Mouse (Mus musculus) hindbrain, embryonic 10.5 days (tissue): ENCODE measurements around the gene Psmg3. TPM values are rescaled to one million over a fixed set of nuclear protein-coding genes. Genes with fewer than 3 reads are reported as not detected.

Experiments
- DNase-seq: peaks from one replicate; pipeline ENCODE4 v3.0.0-alpha.2; 2017; ENCODE audit warnings: low spot score
- H3K27ac ChIP-seq: fragments of 300-500 bp; sonication (generic); 2 replicates; pipeline ENCODE4 v1.5.1; 2016; ENCODE audit warnings: mild to moderate bottlenecking, moderate library complexity
- H3K27me3 ChIP-seq: fragments of 300-500 bp; sonication (generic); 2 replicates; pipeline ENCODE4 v1.6.1; 2016; ENCODE audit warnings: mild to moderate bottlenecking; ENCODE audit not compliant: poor library complexity, insufficient read depth, severe bottlenecking
- H3K36me3 ChIP-seq: fragments of 300-500 bp; sonication (generic); 2 replicates; pipeline ENCODE4 v1.6.1; 2016; ENCODE audit warnings: mild to moderate bottlenecking, moderate library complexity
- H3K4me1 ChIP-seq: fragments of 300-500 bp; sonication (generic); replicated peaks from 2 replicates; pipeline ENCODE4 v1.6.1; 2016; ENCODE audit warnings: mild to moderate bottlenecking
- H3K4me3 ChIP-seq: fragments of 300-500 bp; sonication (generic); 2 replicates; pipeline ENCODE4 v1.5.1; 2016; ENCODE audit warnings: mild to moderate bottlenecking, moderate library complexity
- H3K9me3 ChIP-seq: fragments of 300-500 bp; sonication (generic); 2 replicates; pipeline ENCODE4 v1.6.1; 2016; ENCODE audit warnings: mild to moderate bottlenecking, moderate library complexity
- WGBS: fragments of 180-500 bp; shearing (Covaris S2); methylation state at CpG from one replicate; pipeline ENCODE4 v1.1.7; 2016; 5-methylcytosine and 5-hydroxymethylcytosine counted together
- polyA plus RNA-seq: library from polyadenylated mRNA; unstranded; fragments of >200 nt; fragmentation: Nextera tagmentation; extraction: Ambion mirVana; gene quantifications from 2 replicates; pipeline ENCODE4 v1.2.1, GENCODE M21; 2016

Gene Psmg3
- polyA plus RNA-seq, 1 experiment from 2014 or later: 97.5 TPM

DNA sequence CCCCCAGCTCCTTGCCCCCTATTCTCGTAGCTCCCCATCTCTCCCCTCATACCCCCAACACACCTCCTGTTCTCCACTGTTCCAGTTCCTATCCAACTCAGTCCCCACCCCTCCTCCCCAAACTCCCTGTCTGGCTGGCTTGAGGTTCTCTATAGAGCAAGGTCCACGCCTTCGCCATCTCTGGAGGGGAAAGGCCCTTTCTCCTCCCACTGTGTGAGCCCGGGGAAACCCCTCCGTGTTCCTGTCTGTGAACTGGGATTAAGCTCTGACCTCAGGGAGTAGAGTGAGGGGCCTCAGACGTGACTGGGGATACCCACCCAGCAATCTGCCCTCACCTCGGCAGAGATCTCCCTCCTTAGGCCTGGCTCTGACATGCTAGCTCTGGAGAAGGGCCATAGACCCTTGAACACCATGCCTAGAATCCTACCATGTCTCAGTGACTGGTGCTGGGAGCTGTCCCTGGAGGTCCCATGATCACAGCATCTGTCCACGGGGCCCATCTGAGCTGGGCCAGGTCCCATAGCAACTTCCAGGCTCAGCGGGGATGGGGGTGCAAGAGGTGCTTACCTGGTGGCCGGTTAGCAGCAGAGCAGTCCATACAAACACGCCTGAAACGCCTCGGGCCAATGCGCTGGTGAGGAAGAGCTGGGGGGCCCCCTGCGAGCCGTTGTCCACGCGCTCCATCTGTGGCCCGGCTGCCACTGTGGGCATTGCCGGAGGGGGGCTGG, 14.1 kb downstream of the Psmg3 start:
- 71% methylated on average over 20 of the region's 20 CpGs for WGBS
- Histone ChIP-seq H3K27me3 (peaks cover 38% of the 10 kb centered on the region), H3K27ac (0 out of 2 replicates have a peak overlapping the region, but pooled peaks have one; percentile 46)

DNA sequence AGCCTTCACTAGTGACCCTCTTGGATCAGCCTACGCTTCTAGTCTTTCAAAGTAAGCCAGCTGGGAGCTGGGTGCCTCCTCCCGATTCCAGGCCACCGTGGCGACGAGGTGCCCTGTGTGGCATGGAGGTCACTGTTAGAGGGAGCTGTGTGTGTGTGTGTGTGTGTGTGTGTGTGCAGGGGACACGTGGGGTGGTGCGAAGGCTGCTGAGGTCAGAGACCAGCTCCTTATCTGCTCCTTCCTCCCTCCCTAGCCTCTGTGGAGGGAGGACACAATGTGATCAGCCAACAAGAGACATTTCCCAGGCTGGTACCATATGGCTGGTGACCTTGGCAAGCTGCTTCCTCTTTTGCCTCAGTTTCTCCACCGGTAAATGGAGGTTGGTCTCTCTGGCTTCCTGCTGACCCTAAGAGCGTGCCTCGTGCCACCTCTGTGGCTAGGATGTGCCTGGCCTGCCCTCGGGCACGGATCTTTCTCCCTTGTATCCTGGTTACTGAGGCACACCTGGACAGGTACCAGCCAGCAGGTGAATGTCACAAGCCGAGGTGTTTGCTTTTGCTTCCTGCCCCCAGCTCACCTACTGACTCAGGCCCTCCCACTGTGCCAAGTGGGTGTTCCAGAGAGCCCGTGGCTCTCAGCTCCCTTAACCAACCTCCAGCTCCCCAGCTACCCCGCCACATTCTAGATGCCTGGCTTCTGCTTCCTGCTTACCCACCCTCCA, 14.8 kb downstream of the Psmg3 start:
- DNase-seq: no peak
- H3K27ac ChIP-seq: no peak overlapping the region
- H3K27me3 ChIP-seq: peaks cover 38% of the 10 kb centered on the region
- H3K4me1 ChIP-seq: peaks cover 13% of the 10 kb centered on the region
- H3K9me3 ChIP-seq: no peaks in the 10 kb centered on the region
- no peaks in the 10 kb centered on the region for H3K36me3 ChIP-seq
- 80% methylated on average over 15 of the region's 15 CpGs for WGBS
- H3K4me3 ChIP-seq: no peak overlapping the region

More for the DNA sequence above, 14.1 kb downstream of the Psmg3 start:
- Histone ChIP-seq H3K9me3 (no peaks in the 10 kb centered on the region), H3K4me3 (no peak overlapping the region), H3K4me1 (peaks cover 13% of the 10 kb centered on the region), H3K36me3 (no peaks in the 10 kb centered on the region)
- no peak for DNase-seq

GRCm38 (mm10) chr5:139809397-139809796, 17.3 kb downstream of the Psmg3 start:
- Histone ChIP-seq H3K27me3 (peaks cover 25% of the 10 kb centered on the region), H3K36me3 (no peaks in the 10 kb centered on the region), H3K4me1 (peaks cover 15% of the 10 kb centered on the region), H3K4me3 (no peak overlapping the region), H3K27ac (no peak overlapping the region), H3K9me3 (no peaks in the 10 kb centered on the region)
- 58% methylated on average over 4 of the region's 4 CpGs for whole genome bisulfite sequencing
- DNase-seq: no peak

DNA sequence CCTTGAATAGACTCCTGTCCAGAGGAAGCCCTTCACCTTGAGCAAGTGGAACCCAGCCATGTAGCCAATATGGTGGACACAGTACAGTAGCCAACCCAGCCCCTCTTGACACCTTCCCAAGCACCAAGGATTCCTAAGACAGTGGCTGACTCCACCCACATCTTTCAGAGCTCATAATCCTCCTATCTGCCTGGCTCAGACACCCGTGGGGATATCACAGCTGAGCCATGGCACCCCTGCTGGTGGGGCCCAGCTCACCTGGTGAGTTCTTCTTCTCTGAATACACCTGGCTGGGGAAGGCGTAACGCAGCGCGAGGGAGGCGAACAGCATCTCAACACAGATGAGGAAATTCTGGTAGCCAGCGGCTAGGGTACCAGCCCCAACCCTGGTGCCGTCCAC, 20.8 kb downstream of the Psmg3 start:
- Histone ChIP-seq H3K4me3 (no peak overlapping the region), H3K4me1 (peaks cover 15% of the 10 kb centered on the region), H3K36me3 (peaks cover 9% of the 10 kb centered on the region), H3K9me3 (no peaks in the 10 kb centered on the region), H3K27me3 (peaks cover 6% of the 10 kb centered on the region), H3K27ac (peak overlapping the region; percentile 53; the same call in 1 of the 2 replicates)
- WGBS: 92% methylated on average over 8 of the region's 8 CpGs
- DNase-seq: no peak

DNA sequence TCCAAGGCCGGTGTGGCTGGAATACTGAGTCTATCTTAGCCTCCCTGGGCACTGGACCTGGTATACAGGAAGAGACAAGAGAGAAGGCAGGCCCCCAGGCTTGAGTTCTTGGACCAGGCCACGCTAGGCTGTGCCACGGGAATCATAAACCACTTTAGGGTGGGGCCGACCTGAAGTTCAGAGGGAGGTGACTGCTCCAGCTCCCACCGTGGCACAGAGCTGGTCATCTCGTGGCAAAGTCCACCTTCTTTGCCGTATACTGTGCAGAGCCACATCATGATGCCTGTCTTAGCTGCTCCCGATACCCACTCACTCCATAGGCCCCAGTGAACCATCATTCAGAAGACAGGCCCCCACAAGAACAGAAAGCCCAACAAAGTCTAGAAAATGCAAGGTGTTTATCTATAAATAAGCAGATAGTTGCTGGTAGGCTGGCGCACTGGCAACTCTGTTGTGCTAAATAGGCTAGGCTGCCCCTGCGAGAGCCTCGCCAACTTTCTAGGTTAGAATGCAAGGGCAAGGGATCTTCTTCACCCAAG, 22.0 kb downstream of the Psmg3 start:
- Histone ChIP-seq H3K4me1 (peaks cover 17% of the 10 kb centered on the region), H3K9me3 (no peaks in the 10 kb centered on the region), H3K36me3 (peaks cover 22% of the 10 kb centered on the region), H3K27me3 (peaks cover 19% of the 10 kb centered on the region), H3K4me3 (no peak overlapping the region), H3K27ac (peak overlapping the region; percentile 53; the same call in 1 of the 2 replicates)
- WGBS: 93% methylated on average over 11 of the region's 11 CpGs
- no peak for DNase-seq

DNA sequence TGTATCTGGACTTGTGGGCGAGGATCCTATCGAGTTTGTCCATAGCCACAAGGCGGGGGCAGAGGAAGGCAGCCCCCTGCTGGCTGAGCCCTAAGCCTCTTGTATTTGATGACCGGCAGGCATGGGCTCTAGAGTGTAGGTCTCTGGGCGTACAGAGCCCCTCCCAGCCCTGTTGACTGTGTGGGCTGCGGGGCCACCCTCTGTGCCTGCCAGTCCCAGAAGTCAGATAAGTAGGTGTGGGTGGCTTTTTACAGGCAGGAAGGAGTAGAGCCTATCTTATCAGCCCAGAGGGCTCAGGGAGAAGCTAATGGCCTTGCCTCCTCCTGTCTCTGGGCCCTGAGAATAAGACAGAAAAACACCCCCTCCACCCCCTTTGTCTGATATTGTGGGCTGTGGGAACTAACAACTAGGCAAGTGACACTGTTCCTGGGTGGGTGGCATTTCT, 22.6 kb downstream of the Psmg3 start:
- Histone ChIP-seq H3K4me1 (peaks cover 22% of the 10 kb centered on the region), H3K27ac (peak overlapping the region; percentile 53), H3K27me3 (peaks cover 24% of the 10 kb centered on the region), H3K36me3 (peaks cover 27% of the 10 kb centered on the region), H3K9me3 (no peaks in the 10 kb centered on the region), H3K4me3 (no peak overlapping the region)
- peak; percentile 34 for DNase-seq
- 7% methylated on average over 6 of the region's 6 CpGs for WGBS

DNA sequence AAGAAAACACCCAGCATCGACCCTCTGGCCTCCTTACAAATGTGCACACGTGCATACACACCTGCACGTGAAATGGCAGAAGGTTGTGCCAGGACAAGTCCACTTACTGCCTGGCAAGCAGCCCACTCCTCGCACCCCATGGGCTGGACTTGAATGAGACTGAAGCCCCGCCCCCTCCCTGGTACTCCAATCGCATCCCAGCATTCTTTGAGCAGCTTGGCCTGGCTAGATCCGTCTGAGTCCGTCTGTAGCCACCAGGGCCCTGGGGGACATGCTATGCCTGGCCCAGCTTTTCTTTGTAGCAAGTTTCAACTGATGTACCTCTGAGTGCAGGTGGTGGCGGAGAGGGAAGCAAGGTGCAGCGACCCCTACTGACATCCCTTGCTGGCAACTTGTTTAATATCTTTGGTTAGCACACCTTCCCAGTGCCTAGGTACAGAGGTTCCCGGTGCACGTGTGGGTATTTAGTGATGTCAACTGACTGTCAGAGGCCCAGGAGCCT, 23.0 kb downstream of the Psmg3 start:
- Histone ChIP-seq H3K9me3 (no peaks in the 10 kb centered on the region), H3K4me3 (peak overlapping the region; percentile 16; the same call in 1 of the 2 replicates), H3K27ac (peak overlapping the region; percentile 10), H3K36me3 (peaks cover 28% of the 10 kb centered on the region), H3K4me1 (peaks cover 26% of the 10 kb centered on the region), H3K27me3 (peaks cover 29% of the 10 kb centered on the region)
- 13% methylated on average over 12 of the region's 12 CpGs for WGBS
- DNase-seq: peak; percentile 68

GRCm38 (mm10) chr5:139803165-139803564, 23.5 kb downstream of the Psmg3 start:
- 83% methylated on average over 8 of the region's 8 CpGs for WGBS
- Histone ChIP-seq H3K4me3 (no peak overlapping the region), H3K4me1 (peaks cover 31% of the 10 kb centered on the region), H3K36me3 (peaks cover 28% of the 10 kb centered on the region), H3K27ac (no peak overlapping the region), H3K27me3 (peaks cover 30% of the 10 kb centered on the region), H3K9me3 (no peaks in the 10 kb centered on the region)
- DNase-seq: no peak

DNA sequence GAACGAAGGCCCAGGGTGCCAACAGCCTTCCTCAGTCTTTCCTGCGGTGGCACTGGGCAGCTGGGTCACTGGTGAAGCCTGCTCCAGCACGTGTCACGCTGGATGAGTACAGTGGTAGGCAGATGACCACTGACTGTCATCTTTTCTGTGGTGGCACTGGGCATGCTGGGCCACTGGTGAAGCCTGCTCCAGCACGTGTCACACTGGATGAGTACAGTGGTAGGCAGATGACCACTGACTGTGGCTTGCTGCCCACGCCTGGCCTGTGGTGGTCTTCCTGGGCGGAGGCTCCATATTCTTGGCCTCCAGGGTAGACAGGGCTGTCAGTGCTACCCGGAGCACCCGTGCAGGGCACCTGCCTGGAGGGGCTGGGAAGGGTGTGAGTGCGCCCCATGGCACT, 24.8 kb downstream of the Psmg3 start:
- peaks cover 30% of the 10 kb centered on the region for H3K27me3 ChIP-seq
- peaks cover 44% of the 10 kb centered on the region for H3K4me1 ChIP-seq
- no peaks in the 10 kb centered on the region for H3K9me3 ChIP-seq
- H3K27ac ChIP-seq: no peak overlapping the region
- H3K36me3 ChIP-seq: peaks cover 28% of the 10 kb centered on the region
- DNase-seq: no peak
- 91% methylated on average over 10 of the region's 10 CpGs for WGBS
- H3K4me3 ChIP-seq: no peak overlapping the region

DNA sequence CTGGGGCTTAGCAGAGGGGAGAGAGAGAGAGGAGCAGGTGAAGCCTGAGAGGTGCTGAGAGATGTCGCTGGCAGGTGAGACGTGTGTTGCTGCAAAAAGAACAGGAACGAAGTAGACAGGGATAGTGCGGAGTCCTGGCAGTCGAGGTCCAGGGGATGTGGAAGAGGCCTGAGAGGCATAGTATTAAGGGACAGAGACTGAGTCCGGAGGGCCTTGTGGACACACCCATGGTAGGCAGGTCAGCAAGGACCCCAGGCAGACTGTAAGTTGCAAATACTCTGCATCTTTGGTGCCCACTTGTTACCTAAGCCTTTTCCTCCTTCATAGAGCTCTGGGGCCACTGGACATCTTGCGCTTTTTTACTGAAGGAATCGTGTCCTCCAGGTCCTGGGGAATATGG, 25.5 kb downstream of the Psmg3 start:
- Histone ChIP-seq H3K4me1 (peaks cover 50% of the 10 kb centered on the region), H3K27ac (no peak overlapping the region), H3K27me3 (peaks cover 32% of the 10 kb centered on the region), H3K4me3 (no peak overlapping the region), H3K36me3 (peaks cover 28% of the 10 kb centered on the region), H3K9me3 (no peaks in the 10 kb centered on the region)
- 94% methylated on average over 8 of the region's 8 CpGs for WGBS
- no peak for DNase-seq

DNA sequence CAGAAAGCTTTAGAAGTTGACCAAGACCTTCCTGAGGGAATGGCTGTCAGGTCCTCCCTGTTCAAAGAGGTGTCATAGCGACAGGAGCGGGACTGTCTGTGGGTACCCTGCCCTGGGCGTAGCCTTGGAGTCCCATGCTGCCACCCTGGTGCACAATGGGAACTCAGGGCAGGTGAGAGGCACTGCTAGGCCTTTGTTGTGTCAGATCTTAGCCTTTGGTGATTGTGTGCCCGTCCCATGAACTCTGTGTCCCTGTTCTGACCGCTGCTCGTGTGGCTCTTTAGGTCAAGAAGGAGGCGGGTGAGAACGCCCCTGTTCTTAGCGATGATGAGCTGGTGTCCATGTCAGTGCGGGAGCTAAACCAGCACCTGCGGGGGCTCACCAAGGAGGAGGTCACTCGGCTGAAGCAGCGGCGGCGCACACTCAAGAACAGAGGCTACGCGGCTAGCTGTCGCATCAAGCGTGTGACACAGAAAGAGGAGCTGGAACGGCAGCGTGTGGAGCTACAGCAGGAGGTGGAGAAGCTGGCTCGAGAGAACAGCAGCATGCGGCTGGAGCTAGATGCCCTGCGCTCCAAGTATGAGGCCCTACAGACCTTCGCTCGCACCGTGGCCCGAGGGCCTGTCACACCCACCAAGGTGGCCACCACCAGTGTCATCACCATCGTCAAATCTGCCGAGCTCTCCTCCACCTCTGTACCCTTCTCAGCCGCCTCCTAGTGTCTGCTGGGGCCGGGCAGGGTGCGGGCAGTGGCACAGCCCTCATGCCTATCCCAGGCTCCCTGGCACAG, 26.7 kb downstream of the Psmg3 start:
- Histone ChIP-seq H3K36me3 (peaks cover 28% of the 10 kb centered on the region), H3K4me1 (peaks cover 63% of the 10 kb centered on the region), H3K9me3 (no peaks in the 10 kb centered on the region), H3K4me3 (no peak overlapping the region), H3K27ac (no peak overlapping the region), H3K27me3 (peaks cover 44% of the 10 kb centered on the region)
- 90% methylated on average over 33 of the region's 33 CpGs for WGBS
- DNase-seq: no peak

DNA sequence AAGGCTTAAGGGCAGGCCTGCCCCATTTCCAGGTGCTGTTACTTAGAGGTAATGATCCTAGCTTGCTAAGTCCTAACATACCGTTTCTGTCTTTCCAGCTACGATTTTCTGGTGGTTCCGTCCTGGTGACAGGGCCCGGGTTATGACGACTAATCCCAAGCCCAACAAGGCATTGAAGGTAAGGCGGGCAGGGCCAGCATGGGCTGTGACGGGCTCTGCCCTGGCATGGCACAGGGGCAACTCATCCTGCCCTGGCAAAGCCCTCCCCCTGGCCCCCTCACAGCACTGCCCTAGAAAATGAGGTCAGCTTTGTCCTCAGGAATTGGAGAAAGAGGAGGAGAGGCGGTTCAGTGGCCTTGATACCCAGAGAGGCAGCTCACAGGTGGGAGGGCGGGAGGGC, 27.6 kb downstream of the Psmg3 start:
- Histone ChIP-seq H3K4me1 (peaks cover 67% of the 10 kb centered on the region), H3K27ac (peak overlapping the region; percentile 88; the same call in 1 of the 2 replicates), H3K9me3 (no peaks in the 10 kb centered on the region), H3K27me3 (peaks cover 54% of the 10 kb centered on the region), H3K4me3 (no peak overlapping the region), H3K36me3 (peaks cover 28% of the 10 kb centered on the region)
- 89% methylated on average over 9 of the region's 9 CpGs for WGBS
- no peak for DNase-seq
